Mouse (Mus musculus) layer of hippocampus, adult 9-11 months (tissue): Measurements from ENCODE around the gene Ywhae.

Experiments used
- DNase-seq: peaks from one replicate; pipeline ENCODE4 v3.0.0; 2022

The Ywhae gene

GRCm38 (mm10) chr11:75796029-75796445 lies 63.4 kb downstream of the Ywhae start, which contains the start of gene Doc2b:
TSS of gene Doc2b (minus strand) at chr11:75796049.
- peak; percentile 69 for DNase-seq

DNA sequence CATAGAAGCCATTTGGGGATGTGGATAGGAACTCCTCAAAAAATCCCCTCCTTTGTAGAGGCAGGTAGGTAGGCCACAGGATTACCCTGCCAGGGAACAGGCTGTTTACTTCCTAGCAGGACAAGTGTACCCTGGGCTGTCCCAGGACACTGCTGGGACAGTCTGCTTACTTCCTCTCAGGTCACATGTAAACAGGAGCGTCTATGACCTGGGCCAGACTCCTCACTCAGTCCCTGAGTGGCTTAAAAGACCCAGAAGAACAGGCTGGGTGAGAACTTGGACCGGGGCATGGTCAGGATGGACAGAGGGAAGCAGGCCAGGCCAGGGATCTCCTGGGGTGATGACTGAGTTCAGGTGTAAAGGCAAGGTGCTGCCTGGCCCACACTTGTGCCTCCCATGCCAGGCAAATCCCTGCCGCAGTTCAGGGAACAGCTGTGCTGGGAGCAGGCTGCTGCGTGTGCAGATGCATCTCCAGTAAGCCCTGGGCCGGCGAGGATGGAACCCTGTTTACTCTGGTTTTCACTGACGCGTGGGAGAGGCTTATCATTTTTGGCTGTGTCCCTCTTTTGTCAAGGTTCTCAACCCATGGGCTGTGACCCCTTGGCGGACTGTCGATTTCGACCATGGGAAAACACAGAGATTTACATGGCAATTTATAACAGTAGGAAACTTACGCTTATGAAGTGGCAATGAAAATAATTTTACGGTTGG lies 64.0 kb downstream of the Ywhae start:
- DNase-seq = no peak

GRCm38 (mm10) chr11:75801369-75801768 lies 68.7 kb downstream of the Ywhae start:
- no peak for DNase-seq

GRCm38 (mm10) chr11:75801771-75802550 lies 69.3 kb downstream of the Ywhae start:
- no peak for DNase-seq

DNA sequence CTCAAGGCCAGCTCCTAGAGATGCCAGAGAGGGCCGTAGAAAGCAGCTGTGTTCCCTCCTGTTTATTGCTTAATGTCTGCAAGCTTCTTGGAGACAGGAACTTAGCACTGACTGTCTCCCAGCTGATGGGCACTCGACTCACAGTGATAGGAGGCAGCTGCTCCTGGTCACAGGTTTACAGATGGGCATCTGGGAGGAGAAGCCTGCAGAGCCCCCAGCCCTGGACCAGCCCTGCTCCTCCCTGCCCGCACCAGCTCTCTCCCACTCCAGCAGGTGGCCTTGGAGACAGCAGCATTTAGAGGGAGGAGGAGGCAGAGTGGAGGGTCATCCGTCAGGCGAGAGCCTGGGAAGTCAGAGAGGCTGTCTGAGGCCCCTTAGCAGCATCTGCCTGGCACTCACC lies 74.8 kb downstream of the Ywhae start:
- DNase-seq = no peak

DNA sequence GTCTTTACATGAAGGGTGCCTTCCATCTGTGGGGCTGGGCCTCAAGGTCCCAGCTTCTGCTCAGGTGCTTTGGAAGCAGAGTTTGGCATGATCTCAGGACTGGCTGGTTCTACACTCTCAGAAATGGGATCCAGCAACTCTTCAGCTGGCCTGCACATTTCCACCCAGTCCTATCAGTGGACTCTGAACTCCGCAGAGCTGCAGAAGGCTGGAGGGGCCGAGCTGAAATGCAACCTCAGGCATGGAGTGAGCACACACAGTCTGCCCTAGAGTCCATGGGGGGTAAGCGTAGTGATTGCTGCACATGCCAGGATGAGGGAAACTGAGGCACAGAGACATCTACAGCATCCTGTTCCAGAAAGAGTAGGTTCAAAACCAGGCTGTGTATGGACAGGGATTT lies 77.9 kb downstream of the Ywhae start:
- no peak for DNase-seq

DNA sequence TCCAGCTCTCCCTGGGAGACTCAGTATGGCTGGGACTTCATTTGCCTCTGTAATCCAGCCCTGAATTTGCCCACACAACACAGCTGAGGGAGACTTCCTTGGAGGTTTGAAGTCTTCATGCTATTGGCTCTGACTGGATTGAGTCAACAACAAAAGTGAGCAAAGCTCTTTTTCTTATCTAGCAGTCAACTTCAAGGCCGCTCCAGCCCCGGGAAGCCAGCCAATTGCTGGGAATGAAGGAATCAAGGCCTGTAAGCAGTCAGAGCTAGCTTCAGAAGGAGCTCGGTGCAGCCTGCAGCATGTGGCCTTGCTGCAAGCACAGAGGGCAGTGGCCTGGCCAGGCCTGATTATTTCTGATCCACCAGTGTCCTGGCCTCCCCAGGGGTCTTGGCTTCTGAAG lies 79.2 kb downstream of the Ywhae start:
- peak; percentile 38 for DNase-seq

DNA sequence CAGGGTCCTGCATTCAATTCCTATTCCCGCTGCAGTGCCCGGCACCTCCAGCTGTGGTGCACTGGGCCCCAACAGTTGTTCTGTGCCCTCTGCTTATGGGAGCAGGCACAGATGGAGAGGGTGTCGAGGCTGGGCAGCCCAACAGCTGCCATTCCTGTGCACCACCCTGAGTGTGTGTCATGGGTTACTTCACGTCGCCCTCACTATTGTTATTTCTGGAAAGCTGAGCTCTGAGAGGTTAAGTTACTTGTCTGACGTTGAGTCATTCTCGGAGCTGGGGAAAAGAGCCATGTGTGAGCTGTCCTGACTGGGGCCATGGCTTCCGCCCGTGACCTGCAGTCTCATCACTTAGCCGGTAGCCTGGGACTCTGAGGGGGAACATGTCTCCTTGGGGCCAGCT lies 80.4 kb downstream of the Ywhae start:
- DNase-seq = no peak
